Mouse (Mus musculus) lung, embryonic 14.5 days (tissue): Measurements from ENCODE around the gene Slc7a1. TPM values are rescaled to one million over a fixed set of nuclear protein-coding genes. Genes with fewer than 3 reads are reported as not detected.

Source experiments
- ATAC-seq: fragments of 200-750 bp; cut with Nextera tagmentation; 2 replicates; pipeline ENCODE4 v1.8.0; 2017; ENCODE audit warnings: mild to moderate bottlenecking, moderate TSS enrichment, moderate library complexity; ENCODE audit not compliant: insufficient read depth
- DNase-seq: peaks from one replicate; pipeline ENCODE4 v3.0.0-alpha.2; 2015
- H3K27ac ChIP-seq: fragments of 300-500 bp; sonication (generic); 2 replicates; pipeline ENCODE4 v1.5.1; 2014; ENCODE audit warnings: low read depth, mild to moderate bottlenecking, moderate library complexity
- H3K27me3 ChIP-seq: fragments of 300-500 bp; sonication (generic); 2 replicates; pipeline ENCODE4 v1.6.1; 2014; ENCODE audit warnings: low read length, control low read depth; ENCODE audit not compliant: insufficient read depth
- H3K36me3 ChIP-seq: fragments of 300-500 bp; sonication (generic); 2 replicates; pipeline ENCODE4 v1.6.1; 2014; ENCODE audit warnings: control low read depth; ENCODE audit not compliant: insufficient read depth
- H3K4me1 ChIP-seq: fragments of 300-500 bp; sonication (generic); 2 replicates; pipeline ENCODE4 v1.6.1; 2014; ENCODE audit warnings: antibody characterized with exemption, control low read depth; ENCODE audit not compliant: insufficient read depth
- H3K4me2 ChIP-seq: fragments of 300-500 bp; sonication (generic); 2 replicates; pipeline ENCODE4 v1.6.1; 2014; ENCODE audit warnings: mild to moderate bottlenecking
- H3K4me3 ChIP-seq: fragments of 300-500 bp; sonication (generic); 2 replicates; pipeline ENCODE4 v1.5.1; 2014; ENCODE audit warnings: low read depth, low read length
- H3K9ac ChIP-seq: fragments of 300-500 bp; sonication (generic); 2 replicates; pipeline ENCODE4 v1.6.1; 2014
- H3K9me3 ChIP-seq: fragments of 300-500 bp; sonication (generic); 2 replicates; pipeline ENCODE4 v1.6.1; 2016; ENCODE audit warnings: low read depth, low read length, control low read depth
- CTCF ChIP-seq: IDR thresholded peaks from 2 replicates; pipeline ENCODE4 v1.5.1; 2016; ENCODE audit warnings: antibody characterized with exemption, low read depth
- WGBS: fragments of 180-500 bp; shearing (Covaris S2); extraction: QIAGEN DNeasy Blood & Tissue Kit; methylation state at CpG from one replicate; pipeline ENCODE4 v1.1.7; 2014; 5-methylcytosine and 5-hydroxymethylcytosine counted together
- polyA plus RNA-seq: library from polyadenylated mRNA; unstranded; fragments of >200 nt; fragmentation: Nextera tagmentation; extraction: Ambion mirVana; gene quantifications from 2 replicates; pipeline ENCODE4 v1.2.1, GENCODE M21; 2014

Gene Slc7a1
- polyA plus RNA-seq, 1 experiment from 2014 or later, result 31.3 TPM

DNA sequence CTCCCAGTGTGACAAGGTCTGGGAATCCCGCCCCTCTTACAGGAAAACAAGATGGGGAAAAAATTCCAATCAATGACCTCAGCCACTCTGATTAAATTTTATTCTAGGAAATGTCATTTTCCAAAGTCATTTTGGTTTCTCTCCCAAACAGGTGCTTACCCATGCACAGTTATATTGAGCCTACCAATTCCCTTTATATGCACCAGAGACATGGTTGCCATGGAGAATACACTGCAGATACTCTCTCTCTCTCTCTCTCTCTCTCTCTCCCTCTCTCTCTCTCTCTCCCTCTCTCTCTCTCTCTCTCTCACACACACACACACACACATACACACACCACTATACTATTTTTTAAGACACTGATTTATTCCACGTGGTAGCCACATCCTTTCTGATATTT, 116.5 kb downstream of the Slc7a1 start:
- H3K27ac ChIP-seq, result no peak overlapping the region
- H3K9ac ChIP-seq, result no peak overlapping the region
- no peak for DNase-seq
- H3K4me1 ChIP-seq, result no peaks in the 10 kb centered on the region
- no peak overlapping the region for H3K4me3 ChIP-seq
- no peak for ATAC-seq
- H3K4me2 ChIP-seq, result no peak overlapping the region
- no peaks in the 10 kb centered on the region for H3K36me3 ChIP-seq
- H3K27me3 ChIP-seq, result no peaks in the 10 kb centered on the region
- 85% methylated on average over 2 of the region's 2 CpGs for WGBS
- no peak for TF ChIP-seq CTCF
- no peaks in the 10 kb centered on the region for H3K9me3 ChIP-seq

DNA sequence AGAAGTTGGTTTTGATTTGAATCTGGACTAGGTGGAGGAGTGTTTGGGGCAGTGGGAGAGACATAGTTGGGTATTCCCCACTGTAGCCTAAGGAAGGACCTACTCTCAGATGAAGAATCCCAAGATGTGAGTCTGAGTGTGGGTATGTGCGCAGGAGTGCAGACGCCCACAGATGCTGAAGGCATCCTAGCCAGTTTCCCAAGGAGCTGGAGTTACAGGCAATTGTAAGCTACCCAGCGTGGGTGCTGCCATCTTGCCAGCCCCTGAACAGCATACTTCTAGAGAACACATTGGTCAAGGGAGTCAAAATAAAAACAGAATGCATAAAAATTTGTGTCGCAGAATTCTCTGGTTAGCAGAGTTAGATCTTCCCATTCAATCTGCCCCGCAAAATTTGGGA, 117.1 kb downstream of the Slc7a1 start:
- WGBS, result 91% methylated on average over 5 of the region's 5 CpGs
- H3K4me3 ChIP-seq, result no peak overlapping the region
- H3K4me1 ChIP-seq, result no peaks in the 10 kb centered on the region
- DNase-seq (no peak), ATAC-seq (no peak)
- TF ChIP-seq CTCF, result no peak
- no peaks in the 10 kb centered on the region for H3K36me3 ChIP-seq
- H3K27me3 ChIP-seq, result no peaks in the 10 kb centered on the region
- no peak overlapping the region for H3K9ac ChIP-seq
- no peaks in the 10 kb centered on the region for H3K9me3 ChIP-seq
- H3K27ac ChIP-seq, result no peak overlapping the region
- H3K4me2 ChIP-seq, result no peak overlapping the region

- no peak for ATAC-seq
- no peaks in the 10 kb centered on the region for H3K36me3 ChIP-seq
- 79% methylated on average over 6 of the region's 6 CpGs for WGBS
Observed at GRCm38 (mm10) chr5:148282093-148282492, 117.6 kb downstream of the Slc7a1 start.

GRCm38 (mm10) chr5:148280321-148280720, 119.4 kb downstream of the Slc7a1 start:
- no peaks in the 10 kb centered on the region for H3K27me3 ChIP-seq
- H3K27ac ChIP-seq, result no peak overlapping the region
- H3K4me2 ChIP-seq, result no peak overlapping the region
- H3K4me3 ChIP-seq, result no peak overlapping the region
- H3K9ac ChIP-seq, result no peak overlapping the region
- ATAC-seq (no peak), DNase-seq (no peak)
- H3K4me1 ChIP-seq, result no peaks in the 10 kb centered on the region
- H3K9me3 ChIP-seq, result no peaks in the 10 kb centered on the region
- TF ChIP-seq CTCF, result no peak
- no peaks in the 10 kb centered on the region for H3K36me3 ChIP-seq
- 75% methylated on average over 5 of the region's 5 CpGs for WGBS

More at GRCm38 (mm10) chr5:148282093-148282492, 117.6 kb downstream of the Slc7a1 start:
- H3K27ac ChIP-seq, result no peak overlapping the region
- H3K9me3 ChIP-seq, result no peaks in the 10 kb centered on the region
- H3K4me3 ChIP-seq, result no peak overlapping the region
- no peak overlapping the region for H3K9ac ChIP-seq
- no peak for TF ChIP-seq CTCF
- H3K27me3 ChIP-seq, result no peaks in the 10 kb centered on the region
- no peak overlapping the region for H3K4me2 ChIP-seq
- DNase-seq, result no peak
- H3K4me1 ChIP-seq, result no peaks in the 10 kb centered on the region

DNA sequence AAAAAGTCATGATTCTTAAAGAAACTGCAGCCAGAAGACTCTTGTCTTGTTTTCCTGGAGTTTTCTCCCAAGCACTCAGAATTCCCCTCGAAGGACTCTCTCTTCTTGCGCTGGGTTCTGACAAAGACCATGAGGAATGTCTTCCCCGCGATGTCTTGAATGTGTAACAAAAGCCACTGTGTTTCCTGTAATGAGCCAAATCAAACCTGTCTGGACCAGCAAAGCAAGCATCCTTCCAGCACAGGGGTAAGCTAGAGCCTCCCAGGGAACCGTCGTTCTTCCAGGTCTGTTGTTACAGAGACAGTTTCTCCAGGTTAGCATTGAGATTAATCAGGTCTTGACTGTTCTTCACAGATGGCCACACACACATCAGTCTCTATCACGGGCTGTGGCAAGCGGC, 121.5 kb downstream of the Slc7a1 start:
- Histone ChIP-seq H3K9me3 (no peaks in the 10 kb centered on the region), H3K27ac (no peak overlapping the region), H3K4me2 (no peak overlapping the region), H3K4me3 (no peak overlapping the region), H3K4me1 (no peaks in the 10 kb centered on the region), H3K36me3 (no peaks in the 10 kb centered on the region), H3K9ac (no peak overlapping the region), H3K27me3 (no peaks in the 10 kb centered on the region)
- ATAC-seq (no peak), DNase-seq (no peak)
- WGBS, result 74% methylated on average over 8 of the region's 8 CpGs
- TF ChIP-seq CTCF, result no peak

Other genes starting within 250 kb of the Slc7a1 start
- 86.3 and 89.0 TPM in 2 replicates for gene Ubl3, start 152.9 kb upstream of the Slc7a1 start, polyA plus RNA-seq